Mouse (Mus musculus) limb, embryonic 12.5 days (tissue): ENCODE data around the gene Olfr49. TPM values are rescaled to one million over a fixed set of nuclear protein-coding genes. Genes with fewer than 3 reads are reported as not detected.

Experiments used
- ATAC-seq: fragments of 200-750 bp; cut with Nextera tagmentation; 2 replicates; pipeline ENCODE4 v1.8.0; 2017; ENCODE audit warnings: low read depth, moderate TSS enrichment; ENCODE audit not compliant: insufficient number of reproducible peaks, insufficient read depth, low FRiP score, low TSS enrichment
- H3K27ac ChIP-seq: fragments of 300-500 bp; sonication (generic); 2 replicates; pipeline ENCODE4 v1.5.1; 2016; ENCODE audit warnings: mild to moderate bottlenecking, moderate library complexity
- H3K27me3 ChIP-seq: fragments of 300-500 bp; sonication (generic); 2 replicates; pipeline ENCODE4 v1.6.1; 2016; ENCODE audit warnings: mild to moderate bottlenecking, moderate library complexity
- H3K36me3 ChIP-seq: fragments of 300-500 bp; sonication (generic); 2 replicates; pipeline ENCODE4 v1.6.1; 2016; ENCODE audit warnings: mild to moderate bottlenecking, moderate library complexity
- H3K4me1 ChIP-seq: fragments of 300-500 bp; sonication (generic); replicated peaks from 2 replicates; pipeline ENCODE4 v1.6.1; 2016
- H3K4me2 ChIP-seq: fragments of 300-500 bp; sonication (generic); 2 replicates; pipeline ENCODE4 v1.6.1; 2016; ENCODE audit warnings: mild to moderate bottlenecking, moderate library complexity
- H3K4me3 ChIP-seq: fragments of 300-500 bp; sonication (generic); replicated peaks from 2 replicates; pipeline ENCODE4 v1.5.1; 2016; ENCODE audit warnings: mild to moderate bottlenecking
- H3K9ac ChIP-seq: fragments of 300-500 bp; sonication (generic); replicated peaks from 2 replicates; pipeline ENCODE4 v1.6.1; 2016; ENCODE audit warnings: mild to moderate bottlenecking, moderate library complexity
- H3K9me3 ChIP-seq: fragments of 300-500 bp; sonication (generic); 2 replicates; pipeline ENCODE4 v1.6.1; 2016; ENCODE audit warnings: mild to moderate bottlenecking, moderate library complexity
- WGBS: fragments of 180-500 bp; shearing (Covaris S2); methylation state at CpG from one replicate; pipeline ENCODE4 v1.1.7; 2016; 5-methylcytosine and 5-hydroxymethylcytosine counted together
- polyA plus RNA-seq: library from polyadenylated mRNA; unstranded; fragments of >200 nt; fragmentation: Nextera tagmentation; extraction: Ambion mirVana; gene quantifications from 2 replicates; pipeline ENCODE4 v1.2.1, GENCODE M21; 2016

Gene Olfr49
- polyA plus RNA-seq: not detected in 2 replicates

- no peaks in the 10 kb centered on the region for H3K36me3 ChIP-seq
- H3K9me3 ChIP-seq: no peaks in the 10 kb centered on the region
- no peak within 1 kb of the TSS for H3K4me2 ChIP-seq
- no peak within 1 kb of the TSS for H3K9ac ChIP-seq
- H3K4me3 ChIP-seq: no peak within 1 kb of the TSS
- WGBS: 81% methylated on average over 1 of the region's 1 CpGs
- H3K4me1 ChIP-seq: no peaks in the 10 kb centered on the region
- ATAC-seq: no peak
- H3K27ac ChIP-seq: no peak within 1 kb of the TSS
- H3K27me3 ChIP-seq: 0 out of 2 replicates have a peak, but pooled peaks cover 3% of the 10 kb centered on the region
Observed at GRCm38 (mm10) chr14:54284839-54285238, at the start of gene Olfr49. Olfr49 (minus strand) TSS chr14:54284939.

GRCm38 (mm10) chr14:54333452-54334189 is 48.9 kb upstream of the Olfr49 start:
- Histone ChIP-seq H3K27ac (no peak overlapping the region), H3K4me1 (no peaks in the 10 kb centered on the region), H3K4me3 (no peak overlapping the region), H3K9ac (no peak overlapping the region), H3K27me3 (no peaks in the 10 kb centered on the region), H3K4me2 (no peak overlapping the region), H3K9me3 (no peaks in the 10 kb centered on the region), H3K36me3 (no peaks in the 10 kb centered on the region)
- WGBS: 82% methylated on average over 8 of the region's 8 CpGs
- ATAC-seq: no peak

GRCm38 (mm10) chr14:54332176-54333074 is 47.7 kb upstream of the Olfr49 start:
- Histone ChIP-seq H3K9ac (no peak overlapping the region), H3K4me1 (no peaks in the 10 kb centered on the region), H3K27me3 (no peaks in the 10 kb centered on the region), H3K4me2 (no peak overlapping the region), H3K9me3 (no peaks in the 10 kb centered on the region), H3K27ac (no peak overlapping the region), H3K4me3 (no peak overlapping the region), H3K36me3 (no peaks in the 10 kb centered on the region)
- WGBS: 83% methylated on average over 5 of the region's 5 CpGs
- ATAC-seq: no peak

GRCm38 (mm10) chr14:54331178-54331577 is 46.4 kb upstream of the Olfr49 start:
- H3K9me3 ChIP-seq: no peaks in the 10 kb centered on the region
- no peak overlapping the region for H3K4me2 ChIP-seq
- no peak overlapping the region for H3K27ac ChIP-seq
- H3K9ac ChIP-seq: no peak overlapping the region
- H3K4me3 ChIP-seq: no peak overlapping the region
- no peaks in the 10 kb centered on the region for H3K4me1 ChIP-seq
- ATAC-seq: no peak
- H3K27me3 ChIP-seq: no peaks in the 10 kb centered on the region
- no peaks in the 10 kb centered on the region for H3K36me3 ChIP-seq
- 94% methylated on average over 1 of the region's 1 CpGs for WGBS

- no peak for ATAC-seq
Observed at GRCm38 (mm10) chr14:54329201-54329600, 44.5 kb upstream of the Olfr49 start.

GRCm38 (mm10) chr14:54328548-54328947 is 43.8 kb upstream of the Olfr49 start:
- ATAC-seq: no peak
- no peak overlapping the region for H3K27ac ChIP-seq
- no peaks in the 10 kb centered on the region for H3K9me3 ChIP-seq
- H3K27me3 ChIP-seq: no peaks in the 10 kb centered on the region
- H3K4me3 ChIP-seq: no peak overlapping the region
- 74% methylated on average over 2 of the region's 2 CpGs for WGBS
- no peaks in the 10 kb centered on the region for H3K4me1 ChIP-seq
- H3K36me3 ChIP-seq: no peaks in the 10 kb centered on the region
- H3K9ac ChIP-seq: no peak overlapping the region
- no peak overlapping the region for H3K4me2 ChIP-seq

More at GRCm38 (mm10) chr14:54329201-54329600, 44.5 kb upstream of the Olfr49 start:
- H3K4me3 ChIP-seq: no peak overlapping the region
- 39% methylated on average over 9 of the region's 9 CpGs for WGBS
- H3K36me3 ChIP-seq: no peaks in the 10 kb centered on the region
- no peak overlapping the region for H3K4me2 ChIP-seq
- no peaks in the 10 kb centered on the region for H3K4me1 ChIP-seq
- no peak overlapping the region for H3K27ac ChIP-seq
- H3K9me3 ChIP-seq: no peaks in the 10 kb centered on the region
- no peak overlapping the region for H3K9ac ChIP-seq
- no peaks in the 10 kb centered on the region for H3K27me3 ChIP-seq

- Histone ChIP-seq H3K36me3 (no peaks in the 10 kb centered on the region), H3K27ac (no peak overlapping the region), H3K27me3 (no peaks in the 10 kb centered on the region), H3K4me3 (no peak overlapping the region), H3K9me3 (peaks cover 7% of the 10 kb centered on the region; the same call in 1 of the 2 replicates), H3K9ac (no peak overlapping the region), H3K4me2 (no peak overlapping the region), H3K4me1 (no peaks in the 10 kb centered on the region)
- WGBS: 75% methylated on average over 5 of the region's 5 CpGs
- ATAC-seq: no peak
Observed at GRCm38 (mm10) chr14:54324486-54324885, 39.7 kb upstream of the Olfr49 start.

GRCm38 (mm10) chr14:54321556-54322376 is 37.0 kb upstream of the Olfr49 start:
- no peak for ATAC-seq
- H3K27ac ChIP-seq: no peak overlapping the region
- H3K4me2 ChIP-seq: no peak overlapping the region
- H3K4me3 ChIP-seq: no peak overlapping the region
- H3K36me3 ChIP-seq: no peaks in the 10 kb centered on the region
- H3K27me3 ChIP-seq: no peaks in the 10 kb centered on the region
- H3K9me3 ChIP-seq: peaks cover 12% of the 10 kb centered on the region
- no peaks in the 10 kb centered on the region for H3K4me1 ChIP-seq
- 79% methylated on average over 18 of the region's 18 CpGs for WGBS
- H3K9ac ChIP-seq: no peak overlapping the region

GRCm38 (mm10) chr14:54311763-54312162 is 27.0 kb upstream of the Olfr49 start:
- no peaks in the 10 kb centered on the region for H3K36me3 ChIP-seq
- H3K9ac ChIP-seq: no peak overlapping the region
- H3K27ac ChIP-seq: no peak overlapping the region
- H3K4me1 ChIP-seq: no peaks in the 10 kb centered on the region
- H3K4me2 ChIP-seq: no peak overlapping the region
- H3K27me3 ChIP-seq: 0 out of 2 replicates have a peak, but pooled peaks cover 2% of the 10 kb centered on the region
- ATAC-seq: no peak
- WGBS: 41% methylated on average over 3 of the region's 3 CpGs
- no peaks in the 10 kb centered on the region for H3K9me3 ChIP-seq
- H3K4me3 ChIP-seq: no peak overlapping the region

- Histone ChIP-seq H3K4me3 (no peak overlapping the region), H3K9ac (no peak overlapping the region), H3K27me3 (peaks cover 2% of the 10 kb centered on the region), H3K9me3 (peaks cover 5% of the 10 kb centered on the region), H3K27ac (no peak overlapping the region), H3K4me2 (no peak overlapping the region), H3K36me3 (no peaks in the 10 kb centered on the region), H3K4me1 (no peaks in the 10 kb centered on the region)
- 90% methylated on average over 3 of the region's 3 CpGs for WGBS
- no peak for ATAC-seq
Observed at GRCm38 (mm10) chr14:54300676-54301075, 15.9 kb upstream of the Olfr49 start.

GRCm38 (mm10) chr14:54300136-54300535 is 15.4 kb upstream of the Olfr49 start:
- Histone ChIP-seq H3K36me3 (no peaks in the 10 kb centered on the region), H3K27me3 (peaks cover 2% of the 10 kb centered on the region), H3K4me3 (no peak overlapping the region), H3K9ac (no peak overlapping the region), H3K27ac (no peak overlapping the region), H3K4me2 (no peak overlapping the region), H3K4me1 (no peaks in the 10 kb centered on the region), H3K9me3 (peaks cover 5% of the 10 kb centered on the region)
- WGBS: 85% methylated on average over 5 of the region's 5 CpGs
- ATAC-seq: no peak
